Comparison of ENCODE assay signal across 20 mouse cellular contexts in the genomic region with DNA sequence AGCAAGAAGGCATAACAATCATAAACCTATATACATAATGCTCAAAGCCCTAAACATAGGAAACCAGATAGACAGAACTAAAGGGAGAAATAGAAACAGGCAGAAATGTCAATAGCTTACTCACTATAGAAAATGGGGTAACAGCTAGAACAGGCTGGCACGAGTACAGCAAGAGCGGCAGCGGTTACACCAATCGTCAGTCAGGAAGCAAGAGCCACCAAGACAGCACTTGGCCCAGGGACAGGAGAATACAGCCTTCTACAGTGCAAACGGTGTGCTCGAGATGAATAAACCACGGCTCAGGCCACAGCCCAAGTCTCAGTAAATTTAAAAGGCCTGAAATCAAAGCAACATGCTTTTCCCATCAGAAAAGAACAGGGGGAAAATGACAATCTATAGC. TPM values are rescaled to one million over a fixed set of nuclear protein-coding genes. Genes with fewer than 3 reads are reported as not detected.
DNase-seq lines count a peak whose midpoint lies in the region; ATAC-seq lines count a peak whose summit lies in the region.
"Had no signal": no experiment of that assay in that cellular context is flagged by ENCODE, and none has a peak within 500 bp of the region (broad histone marks: within the 10 kb centered on the region; RNA-seq: fewer than 3 reads in every experiment).

No protein-coding gene starts in this region.

- no peaks in the 10 kb centered on the region for H3K9me3 ChIP-seq in forebrain, embryonic 14.5 days (replicated peaks; ENCODE audit: control insufficient read depth, low read length)
- no peaks in the 10 kb centered on the region for H3K9me3 ChIP-seq in forebrain, embryonic 13.5 days (replicated peaks)
- H3K9me3 ChIP-seq: heart, embryonic 10.5 days; limb, embryonic 10.5 days; lung, embryonic 15.5 days; midbrain, embryonic 12.5 days had no signal

- H3K4me3 ChIP-seq in forebrain, embryonic 14.5 days (ENCODE audit: low read depth, low read length): no peak overlapping the region
- H3K4me3 ChIP-seq in forebrain, embryonic 13.5 days: no peak overlapping the region
- H3K4me3 ChIP-seq: heart, embryonic 10.5 days; limb, embryonic 10.5 days; lung, embryonic 15.5 days; midbrain, embryonic 12.5 days; myocyte had no signal

- peak; percentile 50 for DNase-seq in forebrain, embryonic 14.5 days (ENCODE audit: low spot score)
- peak; percentile 21 for DNase-seq in left cerebral cortex, postnatal 4 days
- no peak for DNase-seq in left cerebral cortex, postnatal 36 days (ENCODE audit: low spot score in 2 of 2)
- DNase-seq in adrenal gland, postnatal 36 days: peak; percentile 18 to 34
- peak; percentile 55 to 57 for DNase-seq in cerebellum, postnatal 10 days
- DNase-seq: gastrocnemius, postnatal 36 days; heart, postnatal 10 days; kidney, adult 11 months; thymus, postnatal 14 days had no signal

- ATAC-seq in forebrain, embryonic 14.5 days: 0 out of 2 replicates have a peak, but pooled peaks have one; percentile 34
- no peak for ATAC-seq in forebrain, embryonic 13.5 days
- no peak for ATAC-seq in frontal cortex, adult (ENCODE audit: low TSS enrichment)

- no peaks in the 10 kb centered on the region for H3K27me3 ChIP-seq in forebrain, embryonic 14.5 days (replicated peaks; ENCODE audit: control insufficient read depth, insufficient read depth, low read length)
- no peaks in the 10 kb centered on the region for H3K27me3 ChIP-seq in forebrain, embryonic 13.5 days
- H3K27me3 ChIP-seq: lung, embryonic 15.5 days; midbrain, embryonic 12.5 days had no signal

- peaks cover 5% of the 10 kb centered on the region; the same call in 1 of the 2 replicates for H3K4me1 ChIP-seq in forebrain, embryonic 14.5 days (ENCODE audit: control insufficient read depth, insufficient read depth, low read length)
- peaks cover 9% of the 10 kb centered on the region; the same call in 1 of the 2 replicates for H3K4me1 ChIP-seq in forebrain, embryonic 13.5 days
- H3K4me1 ChIP-seq: heart, embryonic 10.5 days; limb, embryonic 10.5 days; lung, embryonic 15.5 days; midbrain, embryonic 12.5 days had no signal

- no peak overlapping the region for H3K9ac ChIP-seq in forebrain, embryonic 14.5 days (ENCODE audit: low read length)
- H3K9ac ChIP-seq in forebrain, embryonic 13.5 days: no peak overlapping the region
- H3K9ac ChIP-seq: hindbrain, embryonic 14.5 days; lung, embryonic 15.5 days; midbrain, embryonic 12.5 days had no signal

- intact Hi-C loops in left cerebral cortex, postnatal 4 days (cut with DNase I): no loop called here
- intact Hi-C loops in left cerebral cortex, postnatal 36 days (cut with DNase I): no loop called here

- no peak overlapping the region for H3K4me2 ChIP-seq in forebrain, embryonic 14.5 days (ENCODE audit: low read length)
- no peak overlapping the region for H3K4me2 ChIP-seq in forebrain, embryonic 13.5 days
- H3K4me2 ChIP-seq: hindbrain, embryonic 14.5 days; liver, embryonic 11.5 days; lung, embryonic 15.5 days; midbrain, embryonic 12.5 days had no signal

- 53% methylated on average over 7 of the region's 7 CpGs for WGBS in forebrain, embryonic 14.5 days
- 78% methylated on average over 7 of the region's 7 CpGs for WGBS in forebrain, embryonic 13.5 days

- peaks cover 33% of the 10 kb centered on the region for H3K36me3 ChIP-seq in forebrain, embryonic 14.5 days (ENCODE audit: control insufficient read depth, insufficient read depth, low read length)
- peaks cover 58% of the 10 kb centered on the region for H3K36me3 ChIP-seq in forebrain, embryonic 13.5 days (ENCODE audit: poor library complexity, severe bottlenecking)

- H3K27ac ChIP-seq in forebrain, embryonic 14.5 days (ENCODE audit: low read depth, low read length): no peak overlapping the region
- no peak overlapping the region for H3K27ac ChIP-seq in forebrain, embryonic 13.5 days
- H3K27ac ChIP-seq: heart, embryonic 10.5 days; hindbrain, embryonic 14.5 days; kidney, postnatal 0 days; limb, embryonic 10.5 days; lung, embryonic 15.5 days; macrophage; midbrain, embryonic 12.5 days had no signal

RNA-seq across cellular contexts. Expression of a gene that starts 9.4 kb away (rescaled TPM):
- polyA plus RNA-seq in forebrain, embryonic 14.5 days (2014; fragmentation: Nextera tagmentation; extraction: Ambion mirVana): 4.2 and 4.5 TPM in 2 replicates
- polyA plus RNA-seq in forebrain, embryonic 13.5 days (2015; fragmentation: Nextera tagmentation; extraction: Ambion mirVana): 10.8 and 11.3 TPM in 2 replicates
- 1 to 10 TPM; 5.6 to 7.9 TPM for total RNA-seq in left cerebral cortex, postnatal 4 days (2021)
- total RNA-seq in left cerebral cortex, postnatal 36 days (2021): 1 to 10 TPM; 5.0 to 5.9 TPM
- 1 to 10 TPM; 3.4 to 5.0 TPM for total RNA-seq in adrenal gland, postnatal 36 days (2021)

Comparison
In these comparisons a context has a peak if more than half of its experiments do, and no peak if none do; other contexts are left out.
1. DNase-seq: peak in forebrain, embryonic 14.5 days (single experiment), left cerebral cortex, postnatal 4 days (single experiment), adrenal gland, postnatal 36 days (2 of 2) and cerebellum, postnatal 10 days (2 of 2); none in left cerebral cortex, postnatal 36 days (0 of 2).